Mouse (Mus musculus) forebrain, embryonic 16.5 days (tissue): ENCODE data around the gene Ttc39b. TPM values are rescaled to one million over a fixed set of nuclear protein-coding genes. Genes with fewer than 3 reads are reported as not detected.

ENCODE experiments used
- ATAC-seq: fragments of 200-750 bp; cut with Nextera tagmentation; 2 replicates; pipeline ENCODE4 v1.8.0; 2017; ENCODE audit warnings: mild to moderate bottlenecking, moderate library complexity
- H3K27ac ChIP-seq: fragments of 300-500 bp; sonication (generic); 2 replicates; pipeline ENCODE4 v1.5.1; 2014; ENCODE audit warnings: low read length, control low read depth
- H3K27me3 ChIP-seq: fragments of 300-500 bp; sonication (generic); replicated peaks from 2 replicates; pipeline ENCODE4 v1.6.1; 2014; ENCODE audit warnings: low read length; ENCODE audit not compliant: control insufficient read depth, insufficient read depth
- H3K36me3 ChIP-seq: fragments of 300-500 bp; sonication (generic); 2 replicates; pipeline ENCODE4 v1.6.1; 2014; ENCODE audit not compliant: control insufficient read depth, insufficient read depth
- H3K4me1 ChIP-seq: fragments of 300-500 bp; sonication (generic); replicated peaks from 2 replicates; pipeline ENCODE4 v1.6.1; 2014; ENCODE audit warnings: low read length; ENCODE audit not compliant: control insufficient read depth, insufficient read depth
- H3K4me2 ChIP-seq: fragments of 300-500 bp; sonication (generic); 2 replicates; pipeline ENCODE4 v1.6.1; 2014; ENCODE audit warnings: mild to moderate bottlenecking, low read length, control low read depth
- H3K4me3 ChIP-seq: fragments of 300-500 bp; sonication (generic); replicated peaks from 2 replicates; pipeline ENCODE4 v1.5.1; 2014; ENCODE audit warnings: mild to moderate bottlenecking, low read length, control low read depth
- H3K9ac ChIP-seq: fragments of 300-500 bp; sonication (generic); replicated peaks from 2 replicates; pipeline ENCODE4 v1.6.1; 2014; ENCODE audit warnings: low read depth, low read length, control low read depth
- H3K9me3 ChIP-seq: fragments of 300-500 bp; sonication (generic); 2 replicates; pipeline ENCODE4 v1.6.1; 2016; ENCODE audit warnings: low read length; ENCODE audit not compliant: control insufficient read depth
- WGBS: fragments of 180-500 bp; shearing (Covaris S2); extraction: QIAGEN DNeasy Blood & Tissue Kit; methylation state at CpG from one replicate; pipeline ENCODE4 v1.1.7; 2014; 5-methylcytosine and 5-hydroxymethylcytosine counted together
- polyA plus RNA-seq: library from polyadenylated mRNA; unstranded; fragments of >200 nt; fragmentation: Nextera tagmentation; extraction: Ambion mirVana; gene quantifications from 2 replicates; pipeline ENCODE4 v1.2.1, GENCODE M21; 2015

The Ttc39b gene
- polyA plus RNA-seq, 1 experiment from 2014 or later: 12.1 TPM

DNA sequence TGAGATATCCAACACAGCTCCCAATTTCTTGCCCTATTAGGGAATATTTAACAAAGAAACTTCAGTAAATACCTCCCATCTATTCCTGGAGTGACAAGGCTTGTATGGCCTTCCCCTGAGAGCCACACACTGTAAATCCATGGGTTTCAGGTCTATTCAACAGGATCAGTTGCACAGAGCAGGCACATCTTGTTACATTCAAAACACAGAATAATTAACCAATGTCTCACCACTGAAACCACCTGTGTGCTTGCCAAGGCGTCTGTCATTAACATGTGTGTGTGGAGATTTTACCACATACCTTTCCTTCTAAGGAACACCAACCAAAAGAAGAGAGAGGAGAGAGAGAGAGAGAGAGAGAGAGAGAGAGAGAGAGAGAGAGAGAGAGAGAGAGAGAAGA, 136.7 kb downstream of the Ttc39b start:
- Histone ChIP-seq H3K27me3 (no peaks in the 10 kb centered on the region), H3K36me3 (no peaks in the 10 kb centered on the region), H3K9me3 (no peaks in the 10 kb centered on the region), H3K4me2 (no peak overlapping the region), H3K27ac (no peak overlapping the region), H3K9ac (no peak overlapping the region), H3K4me1 (peaks cover 11% of the 10 kb centered on the region), H3K4me3 (no peak overlapping the region)
- WGBS: 20% methylated on average over 1 of the region's 1 CpGs
- no peak for ATAC-seq

- H3K27me3 ChIP-seq: no peaks in the 10 kb centered on the region
- H3K27ac ChIP-seq: no peak overlapping the region
- no peak for ATAC-seq
- 31% methylated on average over 6 of the region's 6 CpGs for WGBS
- H3K9me3 ChIP-seq: no peaks in the 10 kb centered on the region
- peaks cover 12% of the 10 kb centered on the region for H3K4me1 ChIP-seq
- no peak overlapping the region for H3K4me2 ChIP-seq
- no peaks in the 10 kb centered on the region for H3K36me3 ChIP-seq
- H3K4me3 ChIP-seq: no peak overlapping the region
- no peak overlapping the region for H3K9ac ChIP-seq
Measured at GRCm38 (mm10) chr4:83186448-83186847, 137.6 kb downstream of the Ttc39b start.

- no peaks in the 10 kb centered on the region for H3K9me3 ChIP-seq
- H3K4me1 ChIP-seq: peaks cover 12% of the 10 kb centered on the region
- WGBS: 27% methylated on average over 9 of the region's 9 CpGs
- H3K4me2 ChIP-seq: no peak overlapping the region
- peak; percentile 83 for ATAC-seq
- no peaks in the 10 kb centered on the region for H3K27me3 ChIP-seq
- H3K27ac ChIP-seq: no peak overlapping the region
- no peaks in the 10 kb centered on the region for H3K36me3 ChIP-seq
- H3K4me3 ChIP-seq: no peak overlapping the region
- H3K9ac ChIP-seq: 0 out of 2 replicates have a peak overlapping the region, but pooled peaks have one; percentile 7
Measured at GRCm38 (mm10) chr4:83183288-83183930, 140.6 kb downstream of the Ttc39b start.

DNA sequence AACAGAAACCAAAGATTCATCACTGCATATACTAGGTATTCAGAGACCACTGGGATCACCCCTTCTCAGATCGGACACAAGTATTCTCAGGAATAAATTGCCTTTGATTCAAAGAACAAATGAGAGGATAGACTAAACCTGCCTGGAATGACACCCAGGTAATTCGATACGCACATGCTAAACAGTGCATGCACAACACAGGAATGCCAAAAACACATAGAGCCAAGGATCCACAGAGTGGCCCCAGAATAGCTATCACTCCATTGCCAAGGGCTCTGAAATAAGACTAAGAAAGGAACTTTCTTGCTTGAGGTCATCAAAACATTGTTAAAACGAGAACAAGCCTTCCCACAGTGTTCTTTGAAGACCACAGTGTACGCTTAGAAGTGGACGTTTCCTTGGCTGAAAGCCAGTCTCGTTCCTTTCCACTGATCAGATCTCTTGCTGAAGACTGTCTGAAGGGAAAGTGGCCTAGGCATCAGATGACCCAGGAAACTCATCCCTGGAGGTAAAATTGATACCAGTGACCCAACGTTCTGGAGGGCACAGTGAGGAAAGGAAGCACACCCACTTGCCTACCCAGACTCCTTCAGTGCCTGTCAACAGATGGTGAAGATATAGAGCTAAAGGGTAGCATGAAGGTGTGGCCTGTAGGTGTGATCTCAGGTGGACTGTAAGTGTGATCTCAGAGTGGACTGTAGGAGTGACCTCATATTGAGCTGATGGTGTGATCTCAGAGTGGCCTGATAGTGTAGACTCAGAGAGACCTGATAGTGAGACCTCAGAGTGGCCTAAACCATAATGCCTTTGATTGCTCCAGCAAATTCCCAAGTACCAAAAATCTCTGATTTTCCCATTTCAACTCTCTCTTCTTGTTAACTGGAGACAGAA, 141.6 kb downstream of the Ttc39b start:
- H3K4me2 ChIP-seq: no peak overlapping the region
- no peak overlapping the region for H3K27ac ChIP-seq
- no peaks in the 10 kb centered on the region for H3K27me3 ChIP-seq
- no peaks in the 10 kb centered on the region for H3K9me3 ChIP-seq
- peak; percentile 26; the same call in 1 of the 2 replicates for ATAC-seq
- H3K4me3 ChIP-seq: no peak overlapping the region
- no peak overlapping the region for H3K9ac ChIP-seq
- peaks cover 12% of the 10 kb centered on the region for H3K4me1 ChIP-seq
- WGBS: 48% methylated on average over 8 of the region's 8 CpGs
- no peaks in the 10 kb centered on the region for H3K36me3 ChIP-seq

GRCm38 (mm10) chr4:83177471-83177870, 146.6 kb downstream of the Ttc39b start:
- ATAC-seq: no peak
- H3K4me3 ChIP-seq: no peak overlapping the region
- peaks cover 3% of the 10 kb centered on the region; the same call in 1 of the 2 replicates for H3K4me1 ChIP-seq
- no peak overlapping the region for H3K9ac ChIP-seq
- H3K27ac ChIP-seq: no peak overlapping the region
- no peaks in the 10 kb centered on the region for H3K27me3 ChIP-seq
- H3K4me2 ChIP-seq: no peak overlapping the region
- H3K36me3 ChIP-seq: no peaks in the 10 kb centered on the region
- no peaks in the 10 kb centered on the region for H3K9me3 ChIP-seq
- 94% methylated on average over 2 of the region's 2 CpGs for WGBS

DNA sequence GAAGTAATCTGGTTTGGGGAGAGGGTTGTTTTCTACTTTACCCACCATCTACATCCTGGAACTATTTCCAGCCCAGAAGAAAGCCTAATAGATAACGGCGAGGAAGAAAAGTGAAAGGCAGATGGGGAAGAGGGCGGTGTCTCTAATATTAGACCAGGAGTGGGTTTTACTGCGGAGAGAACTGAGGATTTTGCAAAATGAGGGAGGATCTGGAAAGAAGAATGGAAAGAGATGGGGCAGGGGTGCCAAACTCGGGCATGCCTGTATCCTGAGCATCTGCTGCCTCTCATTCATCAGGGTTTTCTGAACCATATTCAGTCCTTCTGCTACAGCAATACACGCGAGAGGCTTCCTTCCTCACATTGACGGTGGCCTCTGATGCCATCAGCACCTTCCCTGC, 149.1 kb downstream of the Ttc39b start:
- Histone ChIP-seq H3K4me2 (no peak overlapping the region), H3K4me1 (peaks cover 10% of the 10 kb centered on the region), H3K9me3 (no peaks in the 10 kb centered on the region), H3K4me3 (no peak overlapping the region), H3K27ac (no peak overlapping the region), H3K9ac (no peak overlapping the region), H3K27me3 (no peaks in the 10 kb centered on the region), H3K36me3 (no peaks in the 10 kb centered on the region)
- ATAC-seq: no peak
- 68% methylated on average over 8 of the region's 8 CpGs for WGBS

DNA sequence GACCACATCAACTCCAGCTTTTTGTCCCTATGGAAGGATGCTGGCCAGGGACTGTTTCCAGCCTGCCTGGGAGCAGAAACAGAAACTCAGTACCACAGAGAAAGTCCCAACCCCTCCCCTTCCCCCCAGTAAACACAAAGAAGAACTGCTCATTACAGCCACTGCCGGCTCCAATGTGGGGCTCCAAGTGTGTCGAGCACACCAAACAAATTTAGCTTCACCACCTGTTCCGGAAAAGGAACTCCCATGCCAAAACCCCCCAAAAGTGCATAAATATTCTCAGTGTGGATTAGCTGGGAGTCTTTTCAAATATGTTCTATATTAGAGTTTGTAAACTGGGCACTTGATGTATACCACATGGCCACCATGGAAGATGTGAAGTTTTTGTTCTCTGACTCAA, 151.8 kb downstream of the Ttc39b start:
- ATAC-seq: peak; percentile 90
- Histone ChIP-seq H3K4me1 (peaks cover 12% of the 10 kb centered on the region), H3K36me3 (no peaks in the 10 kb centered on the region), H3K9me3 (no peaks in the 10 kb centered on the region), H3K4me3 (no peak overlapping the region), H3K4me2 (no peak overlapping the region), H3K27ac (peak overlapping the region; percentile 48), H3K27me3 (no peaks in the 10 kb centered on the region), H3K9ac (no peak overlapping the region)
- 28% methylated on average over 3 of the region's 3 CpGs for WGBS

- no peaks in the 10 kb centered on the region for H3K36me3 ChIP-seq
- no peaks in the 10 kb centered on the region for H3K9me3 ChIP-seq
- 73% methylated on average over 9 of the region's 9 CpGs for WGBS
- no peaks in the 10 kb centered on the region for H3K27me3 ChIP-seq
- H3K4me3 ChIP-seq: no peak overlapping the region
- H3K4me2 ChIP-seq: no peak overlapping the region
- H3K4me1 ChIP-seq: peaks cover 17% of the 10 kb centered on the region
- H3K9ac ChIP-seq: no peak overlapping the region
- no peak overlapping the region for H3K27ac ChIP-seq
- ATAC-seq: no peak
Measured at GRCm38 (mm10) chr4:83170741-83171140, 153.3 kb downstream of the Ttc39b start.
